Mouse (Mus musculus): ENCODE measurements around the gene Klhl8.

DNA sequence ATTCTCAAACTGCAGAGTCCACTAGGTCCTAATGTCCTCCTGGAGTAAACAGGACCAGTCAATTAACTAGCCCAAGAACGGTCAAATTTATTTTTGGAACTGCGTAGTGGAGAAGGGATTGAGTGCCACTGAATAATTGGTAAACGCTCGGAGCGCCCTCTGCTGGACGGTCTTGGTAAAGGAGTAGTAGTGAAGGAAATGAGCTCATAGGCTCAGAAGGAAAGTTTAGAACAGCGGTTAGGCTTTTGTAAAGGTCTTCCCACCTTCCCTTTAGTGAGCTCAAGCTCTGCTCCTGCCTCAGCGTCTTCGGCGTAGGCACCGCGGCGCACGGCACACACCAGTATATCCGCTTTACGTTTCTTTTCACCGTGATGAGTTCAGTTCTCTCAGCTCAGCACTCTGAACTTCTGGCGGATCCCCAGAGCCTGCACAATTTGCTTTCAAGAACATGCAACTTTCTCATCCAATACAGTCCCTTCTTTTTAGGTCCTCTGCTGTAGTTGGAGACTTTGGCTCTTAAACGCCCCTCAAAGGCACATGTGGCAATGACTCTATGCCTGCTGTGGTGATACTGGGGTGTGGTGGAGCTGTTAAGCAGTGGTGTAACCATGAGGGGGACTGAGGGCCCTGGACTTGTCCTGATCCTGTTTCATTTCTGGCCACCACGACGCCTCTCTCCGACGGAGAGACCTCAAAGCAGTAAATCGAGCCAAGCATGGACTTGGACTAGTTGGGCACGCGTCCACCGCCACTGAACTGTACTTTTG, 16.6 kb upstream of the Klhl8 start:
- TF ChIP-seq MAFK (IDR thresholded peaks at IDR 0.05; ENCODE audit: insufficient read depth, low read depth, low read length) = no peak
- no peak for TF ChIP-seq ZNF384 (IDR thresholded peaks at IDR 0.05; ENCODE audit: low read depth, low read length)

Measured in ES-E14 (cell line).